Mouse (Mus musculus): ENCODE measurements around the gene Enpp7. TPM values are rescaled to one million over a fixed set of nuclear protein-coding genes. Genes with fewer than 3 reads are reported as not detected.

Enpp7 gene
- polyA plus RNA-seq, 1 experiment from 2014 or later, result not detected

DNA sequence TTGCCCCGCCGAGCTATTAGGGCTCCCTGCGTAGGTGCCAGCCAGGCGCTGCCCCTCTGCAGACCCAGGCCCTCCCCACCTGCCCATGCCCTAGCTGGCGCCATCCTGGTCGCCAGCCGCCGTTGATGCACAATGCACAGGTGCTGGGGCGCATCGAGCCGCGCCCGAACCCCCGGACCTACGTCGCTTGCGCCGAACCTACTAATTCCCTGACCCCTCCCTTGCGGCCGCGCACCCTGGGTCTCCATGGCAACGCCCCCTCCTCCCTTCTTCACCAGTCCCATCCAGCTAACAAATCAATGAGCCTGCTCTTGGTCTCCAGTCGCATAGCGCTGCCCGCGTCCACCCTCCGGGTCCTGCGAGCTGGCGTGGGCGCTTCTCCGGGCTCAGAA, 53.3 kb downstream of the Enpp7 start:
- Histone ChIP-seq H3K4me3 (ENCODE audit: low read depth, low read length) (peak overlapping the region; percentile 68), H3K9me3 (ENCODE audit: control insufficient read depth, low read length) (no peaks in the 10 kb centered on the region), H3K27ac (ENCODE audit: low read depth, low read length) (peak overlapping the region; percentile 72), H3K4me1 (ENCODE audit: control insufficient read depth, insufficient read depth, low read length) (peaks cover 38% of the 10 kb centered on the region), H3K27me3 (ENCODE audit: control insufficient read depth, insufficient read depth, low read length) (peaks cover 77% of the 10 kb centered on the region), H3K36me3 (ENCODE audit: control insufficient read depth, insufficient read depth, low read length) (no peaks in the 10 kb centered on the region), H3K4me2 (ENCODE audit: low read depth) (peak overlapping the region; percentile 99), H3K9ac (ENCODE audit: low read length) (peak overlapping the region; percentile 68)
- under 1% methylated on average over 29 of the region's 31 CpGs for WGBS
- DNase-seq (ENCODE audit: low spot score) (peak; percentile 78), ATAC-seq (ENCODE audit: insufficient read depth, low FRiP score, low TSS enrichment) (peak; percentile 57)

- 2% methylated on average over 29 of the region's 31 CpGs for WGBS
- Histone ChIP-seq H3K9ac (ENCODE audit: low read length) (peak overlapping the region; percentile 68), H3K4me3 (ENCODE audit: low read depth, low read length) (peak overlapping the region; percentile 68), H3K4me1 (ENCODE audit: control insufficient read depth, insufficient read depth, low read length) (peaks cover 41% of the 10 kb centered on the region), H3K4me2 (ENCODE audit: low read depth) (peak overlapping the region; percentile 99), H3K27me3 (ENCODE audit: control insufficient read depth, insufficient read depth, low read length) (peaks cover 77% of the 10 kb centered on the region), H3K9me3 (ENCODE audit: control insufficient read depth, low read length) (no peaks in the 10 kb centered on the region), H3K27ac (ENCODE audit: low read depth, low read length) (peak overlapping the region; percentile 72; the same call in 1 of the 2 replicates), H3K36me3 (ENCODE audit: control insufficient read depth, insufficient read depth, low read length) (no peaks in the 10 kb centered on the region)
- no peak for ATAC-seq (ENCODE audit: insufficient read depth, low FRiP score, low TSS enrichment)
- DNase-seq (ENCODE audit: low spot score), result peak; percentile 50
These were observed 53.9 kb downstream of the Enpp7 start for GRCm38 (mm10) chr11:119041750-119042465.

Other genes with a start within 250 kb of the Enpp7 start
- gene Rbfox3, start 76.6 kb upstream of the Enpp7 start, polyA plus RNA-seq (2014; fragmentation: Nextera tagmentation; extraction: Ambion mirVana), result 16.1 and 16.2 TPM in 2 replicates
- gene Cbx2, start 34.8 kb downstream of the Enpp7 start, polyA plus RNA-seq (2014; fragmentation: Nextera tagmentation; extraction: Ambion mirVana), result 61.5 and 65.0 TPM in 2 replicates
- 6.8 and 7.0 TPM in 2 replicates for gene Cbx8, start 52.8 kb downstream of the Enpp7 start, polyA plus RNA-seq (2014; fragmentation: Nextera tagmentation; extraction: Ambion mirVana)
- 6.0 and 6.1 TPM in 2 replicates for gene Cbx4, start 98.0 kb downstream of the Enpp7 start, polyA plus RNA-seq (2014; fragmentation: Nextera tagmentation; extraction: Ambion mirVana)
- gene Tbc1d16, start 240.3 kb downstream of the Enpp7 start, polyA plus RNA-seq (2014; fragmentation: Nextera tagmentation; extraction: Ambion mirVana), result 15.2 and 16.8 TPM in 2 replicates
- gene Ccdc40, start 240.4 kb downstream of the Enpp7 start, polyA plus RNA-seq (2014; fragmentation: Nextera tagmentation; extraction: Ambion mirVana), result 14.8 and 15.3 TPM in 2 replicates